Mouse (Mus musculus): ENCODE measurements around the gene 1700016C15Rik.

Gene 1700016C15Rik

GRCm38 (mm10) chr1:177714397-177715012 is 15.1 kb upstream of the 1700016C15Rik start:
- in situ Hi-C loops (cut with MboI; ENCODE audit: unreplicated experiment in 2 of 2), result loop anchor here in 1 of 2 experiments (25.0 kb wide), 3 partner anchors 423 to 1773 kb away; no protein-coding TSS in a partner anchor

- in situ Hi-C loops (cut with MboI; ENCODE audit: unreplicated experiment in 2 of 2), result loop anchor here in 1 of 2 experiments (25.0 kb wide), 3 partner anchors 421 to 1771 kb away; no protein-coding TSS in a partner anchor
Observed at GRCm38 (mm10) chr1:177716448-177716847, 13.2 kb upstream of the 1700016C15Rik start.

- in situ Hi-C loops (cut with MboI; ENCODE audit: unreplicated experiment in 2 of 2), result loop anchor here in 1 of 2 experiments (25.0 kb wide), 3 partner anchors 420 to 1770 kb away; no protein-coding TSS in a partner anchor
Observed at GRCm38 (mm10) chr1:177717057-177717835, 12.4 kb upstream of the 1700016C15Rik start.

- in situ Hi-C loops (cut with MboI; ENCODE audit: unreplicated experiment in 2 of 2), result loop anchor here in 1 of 2 experiments (25.0 kb wide), 3 partner anchors 419 to 1769 kb away; no protein-coding TSS in a partner anchor
Observed at GRCm38 (mm10) chr1:177718340-177719028, 11.1 kb upstream of the 1700016C15Rik start.

- in situ Hi-C loops (cut with MboI; ENCODE audit: unreplicated experiment in 2 of 2), result loop anchor here in 1 of 2 experiments (25.0 kb wide), 3 partner anchors 418 to 1768 kb away; no protein-coding TSS in a partner anchor
Observed at GRCm38 (mm10) chr1:177719029-177719427, 10.6 kb upstream of the 1700016C15Rik start.

GRCm38 (mm10) chr1:177723786-177724185 is 5.8 kb upstream of the 1700016C15Rik start:
- in situ Hi-C loops (cut with MboI; ENCODE audit: unreplicated experiment in 2 of 2), result loop anchor here in 1 of 2 experiments (25.0 kb wide), 3 partner anchors 414 to 1764 kb away; no protein-coding TSS in a partner anchor

- in situ Hi-C loops (cut with MboI; ENCODE audit: unreplicated experiment in 2 of 2), result no loop called here
Observed at GRCm38 (mm10) chr1:177726870-177727269, 2.7 kb upstream of the 1700016C15Rik start.

GRCm38 (mm10) chr1:177727883-177728525 is 1.6 kb upstream of the 1700016C15Rik start:
- in situ Hi-C loops (cut with MboI; ENCODE audit: unreplicated experiment in 2 of 2), result no loop called here

- in situ Hi-C loops (cut with MboI; ENCODE audit: unreplicated experiment in 2 of 2), result no loop called here
Observed at GRCm38 (mm10) chr1:177731973-177732372, 2.4 kb downstream of the 1700016C15Rik start.

- in situ Hi-C loops (cut with MboI; ENCODE audit: unreplicated experiment in 2 of 2), result no loop called here
Observed at GRCm38 (mm10) chr1:177737505-177738105, 8.0 kb downstream of the 1700016C15Rik start.

- in situ Hi-C loops (cut with MboI; ENCODE audit: unreplicated experiment in 2 of 2), result no loop called here
Observed at GRCm38 (mm10) chr1:177740707-177741106, 11.1 kb downstream of the 1700016C15Rik start.

GRCm38 (mm10) chr1:177742119-177742518 is 12.5 kb downstream of the 1700016C15Rik start:
- in situ Hi-C loops (cut with MboI; ENCODE audit: unreplicated experiment in 2 of 2), result no loop called here

- in situ Hi-C loops (cut with MboI; ENCODE audit: unreplicated experiment in 2 of 2), result no loop called here
Observed at GRCm38 (mm10) chr1:177744521-177745325, 15.1 kb downstream of the 1700016C15Rik start.

GRCm38 (mm10) chr1:177747869-177748540 is 18.4 kb downstream of the 1700016C15Rik start:
- in situ Hi-C loops (cut with MboI; ENCODE audit: unreplicated experiment in 2 of 2), result no loop called here

GRCm38 (mm10) chr1:177753496-177753895 is 23.9 kb downstream of the 1700016C15Rik start:
- in situ Hi-C loops (cut with MboI; ENCODE audit: unreplicated experiment in 2 of 2), result no loop called here

GRCm38 (mm10) chr1:177757249-177757648 is 27.6 kb downstream of the 1700016C15Rik start:
- in situ Hi-C loops (cut with MboI; ENCODE audit: unreplicated experiment in 2 of 2), result no loop called here

GRCm38 (mm10) chr1:177768931-177769330 is 39.3 kb downstream of the 1700016C15Rik start:
- in situ Hi-C loops (cut with MboI; ENCODE audit: unreplicated experiment in 2 of 2), result no loop called here

GRCm38 (mm10) chr1:177777397-177777796 is 47.8 kb downstream of the 1700016C15Rik start:
- in situ Hi-C loops (cut with MboI; ENCODE audit: unreplicated experiment in 2 of 2), result loop anchor here in 1 of 2 experiments (25.0 kb wide), 1 partner anchor 410 kb away; the partner anchor contains the start of gene Desi2
